Mouse (Mus musculus) erythroblast, embryonic 14.5 days (primary cell): ENCODE data around the gene Tmem132d.

Experiments used
- GATA1 ChIP-seq: IDR thresholded peaks from 2 replicates; pipeline ENCODE4 v1.6.1; 2012; ENCODE audit warnings: low read length, inconsistent platforms, mixed read lengths
- TAL1 ChIP-seq: IDR thresholded peaks from 3 replicates; pipeline ENCODE4 v1.6.1; 2012; ENCODE audit warnings: low read length, inconsistent platforms, mixed read lengths

DNA sequence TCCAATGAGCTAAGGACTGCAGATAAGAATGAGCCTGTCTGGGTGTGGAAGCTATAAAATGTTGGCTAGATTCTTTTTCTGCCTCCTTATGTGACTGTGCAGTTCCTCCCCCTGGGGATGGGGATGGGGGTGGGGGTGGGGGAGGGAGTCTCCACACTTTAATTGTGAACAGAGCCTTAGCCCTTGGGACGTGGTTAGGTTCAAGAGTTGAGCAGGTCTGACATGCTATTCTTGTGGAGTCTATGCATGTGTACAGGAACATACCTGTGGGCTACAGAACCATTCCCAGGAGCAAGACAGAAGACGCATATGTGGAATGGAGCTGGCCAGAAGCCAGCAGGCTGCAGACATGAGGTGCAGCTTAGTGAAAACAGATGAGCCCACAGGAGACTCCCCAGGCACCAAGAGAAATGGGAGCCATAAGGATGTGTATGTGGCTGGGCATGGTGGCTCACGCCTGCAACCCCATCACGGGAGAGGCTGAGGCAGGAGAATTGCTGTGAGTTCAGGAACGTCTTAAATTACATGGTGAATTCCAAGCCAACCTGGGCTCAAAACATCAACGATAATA, 240.3 kb downstream of the Tmem132d start:
- TF ChIP-seq GATA1 (no peak), TAL1 (no peak)
